Mouse (Mus musculus) brain, adult 2 months (tissue): Measurements from ENCODE around the gene Rab21.

Experiments
- DNase-seq: peaks from one replicate; pipeline ENCODE4 v3.0.0; 2011; ENCODE audit warnings: low read depth, low spot score

Gene Rab21

GRCm38 (mm10) chr10:115281381-115281780 lies 34.0 kb downstream of the Rab21 start:
- DNase-seq: no peak

DNA sequence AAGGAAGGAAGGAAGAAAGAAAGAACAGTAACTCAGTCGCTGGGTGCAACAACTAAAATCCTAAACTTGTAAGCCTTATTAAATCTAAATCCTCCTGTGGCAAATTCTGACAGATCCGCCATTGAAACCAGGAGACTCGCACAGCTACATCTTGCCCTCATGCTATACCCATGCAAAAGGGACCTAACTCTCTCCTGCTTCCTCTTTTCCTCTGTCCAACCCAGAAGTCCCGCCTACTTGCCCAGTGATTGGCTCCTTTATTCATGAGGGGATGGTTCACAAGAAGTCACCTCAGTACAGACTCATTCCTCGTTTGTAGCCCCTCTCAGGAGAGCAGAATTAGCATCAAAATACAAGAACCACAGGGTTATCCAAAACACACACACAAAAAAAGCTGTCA lies 43.7 kb downstream of the Rab21 start:
- DNase-seq: no peak

GRCm38 (mm10) chr10:115270612-115271390 lies 44.6 kb downstream of the Rab21 start:
- DNase-seq: no peak

GRCm38 (mm10) chr10:115262926-115263562 lies 52.4 kb downstream of the Rab21 start:
- DNase-seq: no peak

DNA sequence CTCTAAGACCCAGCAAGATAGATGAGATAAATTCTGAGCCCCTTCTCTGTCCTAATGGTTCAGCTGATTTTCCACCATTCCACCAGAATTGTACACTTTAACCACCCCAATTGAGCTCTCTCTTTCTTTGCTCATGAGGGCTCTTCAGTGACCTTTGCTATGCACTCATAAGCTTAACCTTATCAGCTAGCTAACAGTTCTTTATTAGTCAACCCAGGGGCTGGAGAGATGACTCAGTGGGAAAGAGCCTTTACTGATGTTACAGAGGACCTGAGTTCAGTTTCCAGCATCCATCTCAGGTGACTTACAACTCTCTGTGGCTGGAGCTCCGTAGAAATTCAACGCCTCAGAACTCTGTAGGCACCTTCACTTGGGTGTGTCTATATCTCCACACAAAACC lies 53.1 kb downstream of the Rab21 start:
- no peak for DNase-seq

DNA sequence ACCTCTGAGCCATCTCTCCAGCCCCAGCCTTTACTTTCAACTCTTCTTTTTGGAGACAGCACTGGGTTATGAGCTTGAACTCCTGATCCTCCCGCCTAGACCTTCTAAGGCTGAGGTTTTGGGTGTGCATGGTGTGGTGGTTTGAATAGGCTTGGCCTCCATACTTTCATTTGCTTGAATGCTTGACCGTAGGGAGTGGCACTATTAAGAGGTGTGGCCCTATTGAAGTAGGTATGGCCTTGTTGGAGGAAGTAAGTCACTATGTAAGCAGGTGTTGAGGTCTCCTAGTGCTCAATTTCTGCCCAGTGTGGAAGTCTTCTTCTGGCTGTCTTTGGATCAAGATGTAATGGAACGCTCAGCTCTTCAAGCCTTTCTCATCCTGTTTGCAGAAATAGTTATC lies 54.0 kb downstream of the Rab21 start:
- no peak for DNase-seq

- no peak for DNase-seq
These were observed 59.2 kb downstream of the Rab21 start for GRCm38 (mm10) chr10:115256162-115256561.

DNA sequence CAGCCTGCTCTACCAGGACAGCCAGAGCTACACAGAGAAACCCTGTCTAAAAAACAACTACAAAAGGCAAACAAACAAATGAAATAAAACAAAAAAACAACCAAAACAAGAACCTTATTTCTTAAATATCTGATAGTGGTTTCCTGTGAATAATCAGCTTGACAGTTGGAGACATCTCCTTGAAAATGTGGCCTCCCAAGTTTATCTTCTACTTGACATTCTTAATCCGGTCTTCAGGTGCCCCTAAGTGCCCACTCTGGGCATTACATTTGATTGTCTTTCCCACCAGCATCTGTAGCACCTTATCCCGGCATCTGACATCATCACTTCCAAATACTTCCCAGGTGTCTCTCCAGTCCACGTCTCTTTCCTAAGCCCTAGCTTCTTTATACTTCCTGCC lies 61.9 kb downstream of the Rab21 start:
- no peak for DNase-seq

- DNase-seq: no peak
These were observed 63.1 kb downstream of the Rab21 start for GRCm38 (mm10) chr10:115252321-115252757.

- peak; percentile 99 for DNase-seq
These were observed 64.1 kb downstream of the Rab21 start, which contains the start of gene Tbc1d15 for GRCm38 (mm10) chr10:115251088-115251934. TSS of gene Tbc1d15 (minus strand) at chr10:115251467.

DNA sequence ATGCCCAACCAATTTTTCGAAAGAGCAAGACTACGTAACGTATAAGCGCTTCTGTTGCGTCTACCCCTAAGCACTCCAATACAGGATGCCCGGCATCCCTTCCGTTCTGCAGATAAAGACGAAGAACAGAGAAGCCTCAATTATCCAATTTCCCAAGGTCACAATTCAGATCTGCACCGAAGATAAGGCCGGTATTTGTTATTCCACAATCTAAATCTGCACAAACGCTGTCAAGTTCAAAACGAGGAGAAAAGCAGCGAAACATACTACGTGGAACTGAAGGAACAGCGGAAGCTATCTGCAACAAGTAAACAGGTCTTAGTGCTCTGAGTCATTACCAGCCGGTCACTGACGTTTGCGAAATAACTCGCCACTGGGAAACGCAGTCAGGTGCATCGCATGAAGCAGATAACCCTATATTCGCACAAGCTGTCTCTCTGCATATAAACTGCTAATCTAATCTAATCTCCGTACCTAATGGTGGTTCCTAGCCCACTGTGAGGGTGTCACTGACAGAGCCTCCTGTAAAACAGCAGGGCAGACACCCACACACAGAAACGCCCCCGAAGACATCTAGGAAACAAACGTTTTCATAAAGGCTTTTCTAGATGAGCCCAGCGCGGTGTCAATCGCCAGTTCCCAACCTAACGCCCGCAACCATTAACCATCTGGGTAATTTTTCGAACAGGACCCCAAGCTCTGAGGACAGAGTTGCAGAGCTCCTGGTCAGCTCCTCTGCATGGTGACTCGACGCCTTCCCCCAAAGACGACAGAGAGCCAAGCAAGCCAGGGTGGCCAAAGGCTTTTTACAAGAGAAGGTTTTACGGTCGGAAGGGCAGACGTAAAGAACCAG lies 64.9 kb downstream of the Rab21 start:
- peak; percentile 38 for DNase-seq

- peak; percentile 67 for DNase-seq
These were observed 67.4 kb downstream of the Rab21 start for GRCm38 (mm10) chr10:115248041-115248440.

DNA sequence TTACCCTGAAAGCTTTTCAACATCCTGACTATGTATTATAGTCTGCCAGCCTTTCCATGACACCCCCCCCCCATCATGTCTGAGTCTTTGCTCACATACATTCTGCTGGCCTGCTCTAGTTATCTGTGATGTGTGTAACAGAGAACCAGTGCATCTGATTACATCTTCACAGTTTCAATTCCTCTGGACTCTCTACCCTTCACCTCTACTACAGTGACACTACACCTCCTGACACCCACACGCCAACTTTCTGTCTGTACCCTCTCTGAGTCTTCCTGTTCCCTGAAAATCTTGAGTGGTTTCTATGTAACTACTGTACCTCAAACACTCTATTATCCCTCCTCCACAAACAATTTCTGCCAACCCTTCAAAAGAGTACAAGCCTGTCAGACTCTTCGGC lies 69.9 kb downstream of the Rab21 start:
- DNase-seq: no peak

DNA sequence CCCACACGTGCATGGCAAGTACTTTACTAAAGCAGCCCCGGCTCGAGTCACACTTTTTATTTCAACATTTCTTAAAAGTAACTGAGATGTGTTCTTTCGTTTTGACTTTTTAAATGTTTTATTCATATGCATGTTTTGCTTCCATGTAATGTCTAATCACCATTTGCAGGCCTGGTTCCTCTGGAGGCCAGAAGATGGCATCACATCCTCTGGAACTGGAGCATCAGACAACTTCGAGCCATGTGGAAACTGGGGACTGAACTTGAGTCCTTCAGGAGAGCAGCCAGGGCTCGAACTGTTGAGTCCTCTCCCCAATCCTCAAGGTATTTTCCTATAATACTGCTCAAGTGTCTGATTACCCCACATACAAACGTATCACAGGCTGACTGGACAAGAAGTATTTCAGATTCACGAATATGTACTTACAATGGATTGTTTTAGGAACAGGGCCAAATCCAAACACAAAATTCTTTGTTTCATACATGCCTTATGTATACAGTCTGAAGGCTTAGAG lies 74.3 kb downstream of the Rab21 start:
- peak; percentile 63 for DNase-seq

GRCm38 (mm10) chr10:115237931-115238330 lies 77.5 kb downstream of the Rab21 start:
- no peak for DNase-seq
